Mouse (Mus musculus): ENCODE measurements around the gene Ube2d2b. TPM values are rescaled to one million over a fixed set of nuclear protein-coding genes. Genes with fewer than 3 reads are reported as not detected.

Ube2d2b gene
- total RNA-seq, 2 experiments from 2014 or later: not detected

GRCm38 (mm10) chr5:107866127-107867126 lies 36.5 kb downstream of the Ube2d2b start:
- DNase-seq (ENCODE audit: low spot score in 2 of 2): no peak
- no peak for TF ChIP-seq CTCF (conservative IDR thresholded peaks at IDR 0.05)
- H3K4me3 ChIP-seq: no peak overlapping the region
- no peak overlapping the region for H3K27ac ChIP-seq

GRCm38 (mm10) chr5:107867970-107868904 lies 38.3 kb downstream of the Ube2d2b start:
- DNase-seq (ENCODE audit: low spot score in 2 of 2): peak in 1 of 2 experiments; percentile 23
- TF ChIP-seq CTCF (conservative IDR thresholded peaks at IDR 0.05): no peak
- Histone ChIP-seq H3K4me3 (peak overlapping the region; percentile 75), H3K27ac (peak overlapping the region; percentile 93)

- peak; percentile 55 for TF ChIP-seq CTCF (conservative IDR thresholded peaks at IDR 0.05)
- peak; percentile 78 to 90 for DNase-seq (ENCODE audit: low spot score in 2 of 2)
- Histone ChIP-seq H3K4me3 (peak overlapping the region; percentile 75), H3K27ac (peak overlapping the region; percentile 93)
These were observed 39.1 kb downstream of the Ube2d2b start for GRCm38 (mm10) chr5:107868905-107869424.

GRCm38 (mm10) chr5:107869701-107870100 lies 39.8 kb downstream of the Ube2d2b start:
- DNase-seq (ENCODE audit: low spot score in 2 of 2): no peak

GRCm38 (mm10) chr5:107873330-107873729 lies 43.4 kb downstream of the Ube2d2b start:
- TF ChIP-seq CTCF (conservative IDR thresholded peaks at IDR 0.05): no peak
- Histone ChIP-seq H3K4me3 (no peak overlapping the region), H3K27ac (no peak overlapping the region)
- no peak for DNase-seq (ENCODE audit: low spot score in 2 of 2)

More at GRCm38 (mm10) chr5:107869701-107870100, 39.8 kb downstream of the Ube2d2b start:
- no peak overlapping the region for H3K27ac ChIP-seq
- TF ChIP-seq CTCF (conservative IDR thresholded peaks at IDR 0.05): no peak
- H3K4me3 ChIP-seq: peak overlapping the region; percentile 75; the same call in 1 of the 2 replicates

GRCm38 (mm10) chr5:107873886-107874302 lies 44.0 kb downstream of the Ube2d2b start:
- DNase-seq (ENCODE audit: low spot score in 2 of 2): no peak
- no peak for TF ChIP-seq CTCF (conservative IDR thresholded peaks at IDR 0.05)
- Histone ChIP-seq H3K4me3 (no peak overlapping the region; the same call in 1 of the 2 replicates), H3K27ac (peak overlapping the region; percentile 58)

GRCm38 (mm10) chr5:107874561-107875260 lies 44.8 kb downstream of the Ube2d2b start, which contains the start of gene Evi5:
Gene Evi5 (minus strand): TSS chr5:107875107.
- TF ChIP-seq CTCF (conservative IDR thresholded peaks at IDR 0.05): no peak
- DNase-seq (ENCODE audit: low spot score in 2 of 2): peak in 1 of 2 experiments; percentile 9
- no peak within 1 kb of the TSS; the same call in 1 of the 2 replicates for H3K4me3 ChIP-seq
- H3K27ac ChIP-seq: peak within 1 kb of the TSS; percentile 58

- no peak overlapping the region for H3K4me3 ChIP-seq
- no peak for DNase-seq (ENCODE audit: low spot score in 2 of 2)
- TF ChIP-seq CTCF (conservative IDR thresholded peaks at IDR 0.05): no peak
- no peak overlapping the region for H3K27ac ChIP-seq
These were observed 45.3 kb downstream of the Ube2d2b start for GRCm38 (mm10) chr5:107875261-107875611.

- no peak for DNase-seq (ENCODE audit: low spot score in 2 of 2)
- no peak overlapping the region for H3K4me3 ChIP-seq
- H3K27ac ChIP-seq: no peak overlapping the region
- 0 out of 2 replicates have a peak, but pooled peaks have one; percentile 17 for TF ChIP-seq CTCF (conservative IDR thresholded peaks at IDR 0.05)
These were observed 47.2 kb downstream of the Ube2d2b start for GRCm38 (mm10) chr5:107877053-107877452.

- DNase-seq (ENCODE audit: low spot score in 2 of 2): no peak
- H3K27ac ChIP-seq: no peak overlapping the region
- no peak overlapping the region for H3K4me3 ChIP-seq
- TF ChIP-seq CTCF (conservative IDR thresholded peaks at IDR 0.05): no peak
These were observed 50.8 kb downstream of the Ube2d2b start for GRCm38 (mm10) chr5:107880710-107881109.

Other genes starting within 250 kb of the Ube2d2b start
- 10 to 100 TPM; 19.1 to 20.7 TPM for gene Rpap2, start 232.7 kb upstream of the Ube2d2b start, total RNA-seq (2021)
- 10 to 100 TPM; 14.3 to 16.6 TPM for gene Glmn, start 232.2 kb upstream of the Ube2d2b start, total RNA-seq (2021)
- not detected for gene Gfi1, start 104.1 kb upstream of the Ube2d2b start, total RNA-seq (2021)
- gene Evi5, start 45.0 kb downstream of the Ube2d2b start, total RNA-seq (2021): 10 to 100 TPM; 63.2 to 70.7 TPM
- gene Rpl5, start 70.4 kb downstream of the Ube2d2b start, total RNA-seq (2021): 10 to 100 TPM; 66.6 to 68.7 TPM
- 10 to 100 TPM; 36.2 to 40.0 TPM for gene Fam69a, start 157.0 kb downstream of the Ube2d2b start, total RNA-seq (2021)
- gene Mtf2, start 235.6 kb downstream of the Ube2d2b start, total RNA-seq (2021): 10 to 100 TPM; 54.9 to 57.3 TPM